Mouse (Mus musculus): ENCODE results near the gene Ncoa1.

Ncoa1 gene

GRCm38 (mm10) chr12:4212908-4213307, 264.1 kb downstream of the Ncoa1 start:
- DNase-seq (ENCODE audit: low spot score in 2 of 2) = no peak

- no peak for DNase-seq (ENCODE audit: low spot score in 2 of 2)
These were observed 265.8 kb downstream of the Ncoa1 start for GRCm38 (mm10) chr12:4211174-4211573.

- no peak for DNase-seq (ENCODE audit: low spot score in 2 of 2)
These were observed 267.8 kb downstream of the Ncoa1 start for GRCm38 (mm10) chr12:4209196-4209595.

- peak in 1 of 2 experiments; percentile 39 for DNase-seq (ENCODE audit: low spot score in 2 of 2)
These were observed 268.4 kb downstream of the Ncoa1 start for GRCm38 (mm10) chr12:4208405-4209133.

GRCm38 (mm10) chr12:4206106-4206505, 270.9 kb downstream of the Ncoa1 start:
- DNase-seq (ENCODE audit: low spot score in 2 of 2) = no peak

- DNase-seq (ENCODE audit: low spot score in 2 of 2) = no peak
These were observed 274.8 kb downstream of the Ncoa1 start for GRCm38 (mm10) chr12:4202206-4202605.

- DNase-seq (ENCODE audit: low spot score in 2 of 2) = no peak
These were observed 275.4 kb downstream of the Ncoa1 start for GRCm38 (mm10) chr12:4201454-4202200.

- DNase-seq (ENCODE audit: low spot score in 2 of 2) = no peak
These were observed 277.7 kb downstream of the Ncoa1 start for GRCm38 (mm10) chr12:4199271-4199670.

- no peak for DNase-seq (ENCODE audit: low spot score in 2 of 2)
These were observed 278.3 kb downstream of the Ncoa1 start for GRCm38 (mm10) chr12:4198702-4199101.
